Mouse (Mus musculus) G1E (cell line): ENCODE results near the gene Wap.

Experiments used
- CTCF ChIP-seq: IDR thresholded peaks from 2 replicates; pipeline ENCODE4 v1.5.1; 2012; ENCODE audit warnings: low read depth, low read length, inconsistent platforms, mixed read lengths
- GATA1 ChIP-seq: IDR thresholded peaks from 2 replicates; pipeline ENCODE4 v1.6.1; 2012; ENCODE audit warnings: borderline replicate concordance, low read length, inconsistent platforms, mixed read lengths

GRCm38 (mm10) chr11:6594845-6595244 lies 43.6 kb downstream of the Wap start:
- no peak for TF ChIP-seq CTCF
- TF ChIP-seq GATA1 = no peak
